Mouse (Mus musculus): ENCODE data around the gene Slc6a2. TPM values are rescaled to one million over a fixed set of nuclear protein-coding genes. Genes with fewer than 3 reads are reported as not detected.

The Slc6a2 gene
- polyA plus RNA-seq, 1 experiment from 2014 or later, result not detected

- ChIA-PET POLR2A (no interaction called here), CTCF (no interaction called here)
- no peak for TF ChIP-seq CTCF (IDR thresholded peaks at IDR 0.05)
- in situ Hi-C loops (cut with MboI; ENCODE audit: low pct_unique_long_range_greater_than_20kb), result no loop called here
- peaks cover 37% of the 10 kb centered on the region for H3K27me3 ChIP-seq
- ATAC-seq, result no peak
- no peak for DNase-seq (ENCODE audit: low read depth, low spot score)
These were observed 1.2 kb downstream of the Slc6a2 start for GRCm38 (mm10) chr8:92961088-92961487.

- ChIA-PET POLR2A (no interaction called here), CTCF (no interaction called here)
- in situ Hi-C loops (cut with MboI; ENCODE audit: low pct_unique_long_range_greater_than_20kb), result no loop called here
- no peak for DNase-seq (ENCODE audit: low read depth, low spot score)
- no peak for ATAC-seq
- no peak for TF ChIP-seq CTCF (IDR thresholded peaks at IDR 0.05)
- peaks cover 27% of the 10 kb centered on the region for H3K27me3 ChIP-seq
These were observed 4.7 kb downstream of the Slc6a2 start for GRCm38 (mm10) chr8:92964556-92964955.

GRCm38 (mm10) chr8:92972949-92973348 lies 13.1 kb downstream of the Slc6a2 start:
- CTCF ChIA-PET, result interaction anchor here (1.0 to 1.5 kb wide), 2 partner anchors 7 to 46 kb away, joined by 3 read pairs; no protein-coding TSS in a partner anchor
- ATAC-seq (no peak), DNase-seq (ENCODE audit: low read depth, low spot score) (no peak)
- in situ Hi-C loops (cut with MboI; ENCODE audit: low pct_unique_long_range_greater_than_20kb), result no loop called here
- no peaks in the 10 kb centered on the region for H3K27me3 ChIP-seq
- POLR2A ChIA-PET, result interaction anchor here (0.5 kb wide), 1 partner anchor 730 kb away, joined by 3 read pairs; no protein-coding TSS in a partner anchor
- TF ChIP-seq CTCF (IDR thresholded peaks at IDR 0.05), result no peak

GRCm38 (mm10) chr8:92976656-92977055 lies 16.8 kb downstream of the Slc6a2 start:
- ATAC-seq (no peak), DNase-seq (ENCODE audit: low read depth, low spot score) (no peak)
- in situ Hi-C loops (cut with MboI; ENCODE audit: low pct_unique_long_range_greater_than_20kb), result no loop called here
- no peak for TF ChIP-seq CTCF (IDR thresholded peaks at IDR 0.05)
- no peaks in the 10 kb centered on the region for H3K27me3 ChIP-seq
- ChIA-PET POLR2A (no interaction called here), CTCF (interaction anchor here (1.1 kb wide), 1 partner anchor 14 kb away, joined by 5 read pairs; no protein-coding TSS in a partner anchor)

- in situ Hi-C loops (cut with MboI; ENCODE audit: low pct_unique_long_range_greater_than_20kb), result no loop called here
- no peak for TF ChIP-seq CTCF (IDR thresholded peaks at IDR 0.05)
- CTCF ChIA-PET, result interaction anchor here (1.2 to 1.4 kb wide), 2 partner anchors 26 to 27 kb away, joined by 3 read pairs; no protein-coding TSS in a partner anchor
- H3K27me3 ChIP-seq, result peaks cover 5% of the 10 kb centered on the region
- ATAC-seq, result no peak
- POLR2A ChIA-PET, result no interaction called here
- DNase-seq (ENCODE audit: low read depth, low spot score), result no peak
These were observed 22.6 kb downstream of the Slc6a2 start for GRCm38 (mm10) chr8:92982491-92982890.

DNA sequence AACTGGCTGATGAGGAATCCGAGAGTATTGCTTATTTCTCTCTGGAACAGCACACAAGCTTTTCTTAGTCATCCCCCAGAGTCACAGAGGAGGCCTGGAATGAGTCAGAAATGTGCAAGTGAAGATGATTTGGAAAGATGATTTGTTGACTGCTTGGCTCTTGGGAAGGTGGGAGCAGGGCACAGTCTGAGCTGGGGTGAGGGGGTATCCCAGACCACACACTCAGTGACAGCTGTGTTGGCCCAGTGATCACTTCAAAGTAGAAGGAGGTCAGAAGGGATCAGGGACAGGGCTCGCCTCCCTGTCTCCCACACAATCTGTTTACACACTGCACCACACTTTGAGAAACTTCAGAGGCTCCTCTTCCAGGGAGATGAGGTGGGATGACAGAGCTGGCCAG lies 24.5 kb downstream of the Slc6a2 start:
- POLR2A ChIA-PET, result no interaction called here
- DNase-seq (ENCODE audit: low read depth, low spot score) (no peak), ATAC-seq (no peak)
- in situ Hi-C loops (cut with MboI; ENCODE audit: low pct_unique_long_range_greater_than_20kb), result no loop called here
- TF ChIP-seq CTCF (IDR thresholded peaks at IDR 0.05), result no peak
- H3K27me3 ChIP-seq, result peaks cover 5% of the 10 kb centered on the region
- CTCF ChIA-PET, result interaction anchor here (0.9 to 2.1 kb wide), 5 partner anchors 11 to 166 kb away, joined by 3 to 5 read pairs (median 3); no protein-coding TSS in a partner anchor

GRCm38 (mm10) chr8:92996840-92997239 lies 37.0 kb downstream of the Slc6a2 start:
- H3K27me3 ChIP-seq, result no peaks in the 10 kb centered on the region
- TF ChIP-seq CTCF (IDR thresholded peaks at IDR 0.05), result peak; percentile 80
- in situ Hi-C loops (cut with MboI; ENCODE audit: low pct_unique_long_range_greater_than_20kb), result no loop called here
- DNase-seq (ENCODE audit: low read depth, low spot score) (no peak), ATAC-seq (peak; percentile 75)
- POLR2A ChIA-PET, result interaction anchor here (0.6 kb wide), 1 partner anchor 148 kb away, joined by 3 read pairs; no protein-coding TSS in a partner anchor
- CTCF ChIA-PET, result interaction anchor here (1.0 to 4.9 kb wide), 4 partner anchors 100 to 180 kb away, joined by 4 to 34 read pairs (median 6); no protein-coding TSS in a partner anchor

GRCm38 (mm10) chr8:92998600-92998999 lies 38.7 kb downstream of the Slc6a2 start:
- DNase-seq (ENCODE audit: low read depth, low spot score), result no peak
- CTCF ChIA-PET, result interaction anchor here (0.9 to 4.9 kb wide), 2 partner anchors 11 to 181 kb away, joined by 3 to 34 read pairs; no protein-coding TSS in a partner anchor
- in situ Hi-C loops (cut with MboI; ENCODE audit: low pct_unique_long_range_greater_than_20kb), result no loop called here
- H3K27me3 ChIP-seq, result no peaks in the 10 kb centered on the region
- ATAC-seq, result no peak
- POLR2A ChIA-PET, result no interaction called here
- TF ChIP-seq CTCF (IDR thresholded peaks at IDR 0.05), result peak; percentile 64

- ATAC-seq (peak; percentile 48), DNase-seq (ENCODE audit: low read depth, low spot score) (no peak)
- POLR2A ChIA-PET, result no interaction called here
- CTCF ChIA-PET, result interaction anchor here (0.7 to 1.9 kb wide), 16 partner anchors 10 to 421 kb away, joined by 3 to 9 read pairs (median 3); partner anchors contain the start of gene Mmp2
- in situ Hi-C loops (cut with MboI; ENCODE audit: low pct_unique_long_range_greater_than_20kb), result loop anchor here (5.0 kb wide), 1 partner anchor 87 kb away; no protein-coding TSS in a partner anchor
- H3K27me3 ChIP-seq, result no peaks in the 10 kb centered on the region
- TF ChIP-seq CTCF (IDR thresholded peaks at IDR 0.05), result peak; percentile 81
These were observed 50.4 kb downstream of the Slc6a2 start for GRCm38 (mm10) chr8:93010286-93010685.

GRCm38 (mm10) chr8:93011439-93011838 lies 51.6 kb downstream of the Slc6a2 start:
- peak; percentile 80 for ATAC-seq
- CTCF ChIA-PET, result interaction anchor here (0.9 to 1.3 kb wide), 2 partner anchors 20 to 49 kb away, joined by 3 read pairs; no protein-coding TSS in a partner anchor
- no peak for DNase-seq (ENCODE audit: low read depth, low spot score)
- in situ Hi-C loops (cut with MboI; ENCODE audit: low pct_unique_long_range_greater_than_20kb), result loop anchor here (5.0 kb wide), 1 partner anchor 86 kb away; no protein-coding TSS in a partner anchor
- peak; percentile 58 for TF ChIP-seq CTCF (IDR thresholded peaks at IDR 0.05)
- no peaks in the 10 kb centered on the region for H3K27me3 ChIP-seq
- POLR2A ChIA-PET, result no interaction called here

- ChIA-PET POLR2A (no interaction called here), CTCF (interaction anchor here (0.9 to 1.3 kb wide), 3 partner anchors 19 to 194 kb away, joined by 3 read pairs; no protein-coding TSS in a partner anchor)
- H3K27me3 ChIP-seq, result no peaks in the 10 kb centered on the region
- DNase-seq (ENCODE audit: low read depth, low spot score) (no peak), ATAC-seq (no peak)
- in situ Hi-C loops (cut with MboI; ENCODE audit: low pct_unique_long_range_greater_than_20kb), result loop anchor here (5.0 kb wide), 1 partner anchor 85 kb away; no protein-coding TSS in a partner anchor
- TF ChIP-seq CTCF (IDR thresholded peaks at IDR 0.05), result no peak
These were observed 52.3 kb downstream of the Slc6a2 start for GRCm38 (mm10) chr8:93012226-93012625.
